Mouse (Mus musculus) cerebellum, adult 2 months (tissue): Measurements from ENCODE around the gene Ccdc113. TPM values are rescaled to one million over a fixed set of nuclear protein-coding genes. Genes with fewer than 3 reads are reported as not detected.

Source experiments
- DNase-seq, 2 experiments: peaks; one replicate each; pipeline ENCODE4 v3.0.0; 2021
- H3K27ac ChIP-seq: fragments of 200-500 bp; 2 replicates; pipeline ENCODE4 v1.5.1; 2012; ENCODE audit warnings: low read length, control low read depth, inconsistent platforms; ENCODE audit not compliant: insufficient read depth
- H3K27me3 ChIP-seq: fragments of 200-500 bp; 2 replicates; pipeline ENCODE4 v1.6.1; 2012; ENCODE audit warnings: inconsistent platforms, mild to moderate bottlenecking, low read length, moderate library complexity; ENCODE audit not compliant: control insufficient read depth, insufficient read depth
- H3K4me1 ChIP-seq: fragments of 200-500 bp; 2 replicates; pipeline ENCODE4 v1.6.1; 2011; ENCODE audit warnings: low read length; ENCODE audit not compliant: control insufficient read depth, insufficient read depth
- H3K4me3 ChIP-seq: fragments of 200-500 bp; replicated peaks from 2 replicates; pipeline ENCODE3; 2011; ENCODE audit warnings: mild to moderate bottlenecking, low read depth, low read length, control low read depth; ENCODE audit not compliant: insufficient read depth
- CTCF ChIP-seq: fragments of 200-500 bp; IDR thresholded peaks from 2 replicates; pipeline ENCODE4 v1.5.1; 2011; ENCODE audit warnings: low read depth, mild to moderate bottlenecking, control low read depth, low read length, moderate library complexity, borderline replicate concordance; ENCODE audit not compliant: insufficient read depth
- POLR2A ChIP-seq: fragments of 200-500 bp; IDR thresholded peaks from 2 replicates; pipeline ENCODE4 v1.6.1; 2011; ENCODE audit warnings: low read length, control low read depth, borderline replicate concordance; ENCODE audit not compliant: insufficient read depth
- WGBS: fragments of 180-500 bp; shearing (Covaris S2); methylation state at CpG from one replicate; pipeline ENCODE4 v1.1.7; 2018; 5-methylcytosine and 5-hydroxymethylcytosine counted together
- polyA plus RNA-seq: library from polyadenylated mRNA; depleted of rRNA; stranded (reverse); fragments of >200 nt; gene quantifications from 2 replicates; pipeline ENCODE4 v1.2.3, GENCODE M21; 2012

The Ccdc113 gene
- polyA plus RNA-seq, 1 experiment: 1.1 TPM

GRCm38 (mm10) chr8:95566809-95567208 is 32.9 kb downstream of the Ccdc113 start:
- Histone ChIP-seq H3K27ac (no peak overlapping the region), H3K27me3 (no peaks in the 10 kb centered on the region), H3K4me1 (no peaks in the 10 kb centered on the region), H3K4me3 (no peak overlapping the region)
- TF ChIP-seq POLR2A (no peak), CTCF (no peak)
- DNase-seq: no peak
- WGBS: 28% methylated on average over 6 of the region's 6 CpGs

- Histone ChIP-seq H3K27ac (no peak overlapping the region), H3K27me3 (no peaks in the 10 kb centered on the region), H3K4me3 (no peak overlapping the region), H3K4me1 (no peaks in the 10 kb centered on the region)
- 88% methylated on average over 5 of the region's 5 CpGs for WGBS
- no peak for DNase-seq
- no peak for TF ChIP-seq POLR2A
- TF ChIP-seq CTCF: no peak
These were observed 39.3 kb downstream of the Ccdc113 start for GRCm38 (mm10) chr8:95573146-95573545.

- Histone ChIP-seq H3K4me3 (no peak within 1 kb of the TSS), H3K4me1 (no peaks in the 10 kb centered on the region), H3K27me3 (no peaks in the 10 kb centered on the region), H3K27ac (no peak within 1 kb of the TSS)
- no peak for DNase-seq
- TF ChIP-seq CTCF (no peak), POLR2A (no peak)
- WGBS: 73% methylated on average over 10 of the region's 10 CpGs
These were observed 42.4 kb downstream of the Ccdc113 start, which contains the start of gene Prss54 for GRCm38 (mm10) chr8:95576240-95576639. Gene Prss54, minus strand, starts transcription at chr8:95576340.

GRCm38 (mm10) chr8:95587339-95587738 is 53.5 kb downstream of the Ccdc113 start:
- no peak overlapping the region for H3K27ac ChIP-seq
- WGBS: 88% methylated on average over 1 of the region's 1 CpGs

GRCm38 (mm10) chr8:95589282-95589681 is 55.4 kb downstream of the Ccdc113 start:
- TF ChIP-seq POLR2A (no peak), CTCF (no peak)
- Histone ChIP-seq H3K4me1 (no peaks in the 10 kb centered on the region), H3K27me3 (no peaks in the 10 kb centered on the region), H3K4me3 (no peak overlapping the region), H3K27ac (no peak overlapping the region)
- 61% methylated on average over 10 of the region's 10 CpGs for WGBS
- no peak for DNase-seq

More at GRCm38 (mm10) chr8:95587339-95587738, 53.5 kb downstream of the Ccdc113 start:
- Histone ChIP-seq H3K4me3 (no peak overlapping the region), H3K4me1 (no peaks in the 10 kb centered on the region), H3K27me3 (no peaks in the 10 kb centered on the region)
- TF ChIP-seq POLR2A (no peak), CTCF (no peak)
- no peak for DNase-seq

GRCm38 (mm10) chr8:95590539-95590938 is 56.7 kb downstream of the Ccdc113 start:
- no peak overlapping the region for H3K27ac ChIP-seq
- H3K27me3 ChIP-seq: no peaks in the 10 kb centered on the region
- TF ChIP-seq POLR2A: no peak
- no peak for TF ChIP-seq CTCF
- H3K4me3 ChIP-seq: no peak overlapping the region
- H3K4me1 ChIP-seq: no peaks in the 10 kb centered on the region
- no peak for DNase-seq
- 76% methylated on average over 4 of the region's 4 CpGs for WGBS

GRCm38 (mm10) chr8:95592131-95592780 is 58.4 kb downstream of the Ccdc113 start:
- no peak overlapping the region for H3K27ac ChIP-seq
- TF ChIP-seq CTCF: no peak
- DNase-seq: no peak
- no peaks in the 10 kb centered on the region for H3K27me3 ChIP-seq
- H3K4me3 ChIP-seq: no peak overlapping the region
- WGBS: 84% methylated on average over 12 of the region's 12 CpGs
- H3K4me1 ChIP-seq: no peaks in the 10 kb centered on the region
